Mouse (Mus musculus) forebrain, postnatal 0 days (tissue): ENCODE data around the gene Cfp. TPM values are rescaled to one million over a fixed set of nuclear protein-coding genes. Genes with fewer than 3 reads are reported as not detected.

Experiments used
- ATAC-seq: fragments of 200-750 bp; cut with Nextera tagmentation; 2 replicates; pipeline ENCODE4 v1.8.0; 2017; ENCODE audit warnings: mild to moderate bottlenecking, moderate library complexity
- DNase-seq: peaks from one replicate; pipeline ENCODE4 v3.0.0-alpha.2; 2015
- H3K27ac ChIP-seq: fragments of 300-500 bp; sonication (generic); 2 replicates; pipeline ENCODE4 v1.5.1; 2014; ENCODE audit warnings: low read depth, mild to moderate bottlenecking, antibody characterized with exemption, low read length, moderate library complexity, mixed read lengths
- H3K27me3 ChIP-seq: fragments of 300-500 bp; sonication (generic); 2 replicates; pipeline ENCODE4 v1.6.1; 2014; ENCODE audit warnings: mild to moderate bottlenecking, low read length, mixed read lengths; ENCODE audit not compliant: insufficient read depth
- H3K36me3 ChIP-seq: fragments of 300-500 bp; sonication (generic); 2 replicates; pipeline ENCODE4 v1.6.1; 2014; ENCODE audit warnings: mild to moderate bottlenecking, moderate library complexity; ENCODE audit not compliant: insufficient read depth
- H3K4me1 ChIP-seq: fragments of 300-500 bp; sonication (generic); 2 replicates; pipeline ENCODE4 v1.6.1; 2014; ENCODE audit warnings: antibody characterized with exemption; ENCODE audit not compliant: insufficient read depth
- H3K4me2 ChIP-seq: fragments of 300-500 bp; sonication (generic); 2 replicates; pipeline ENCODE4 v1.6.1; 2014; ENCODE audit warnings: low read depth, mild to moderate bottlenecking, moderate library complexity
- H3K4me3 ChIP-seq: fragments of 300-500 bp; sonication (generic); 2 replicates; pipeline ENCODE4 v1.5.1; 2014; ENCODE audit warnings: low read depth, low read length, mixed read lengths
- H3K9ac ChIP-seq: fragments of 300-500 bp; sonication (generic); 2 replicates; pipeline ENCODE4 v1.6.1; 2014; ENCODE audit warnings: mild to moderate bottlenecking
- H3K9me3 ChIP-seq: fragments of 300-500 bp; sonication (generic); 2 replicates; pipeline ENCODE4 v1.6.1; 2016; ENCODE audit warnings: low read length
- CTCF ChIP-seq: sonication (generic); IDR thresholded peaks from 2 replicates; pipeline ENCODE4 v1.5.1; 2016; ENCODE audit warnings: antibody characterized with exemption, control low read depth, low read depth
- WGBS: fragments of 180-500 bp; shearing (Covaris S2); extraction: QIAGEN DNeasy Blood & Tissue Kit; methylation state at CpG from one replicate; pipeline ENCODE4 v1.1.7; 2014; 5-methylcytosine and 5-hydroxymethylcytosine counted together
- polyA plus RNA-seq: library from polyadenylated mRNA; unstranded; fragments of >200 nt; fragmentation: Nextera tagmentation; extraction: Ambion mirVana; gene quantifications from 2 replicates; pipeline ENCODE4 v1.2.1, GENCODE M21; 2015
- total RNA-seq: library from RNA; depleted of rRNA; stranded (reverse); fragments of >200 nt; gene quantifications from 2 replicates; pipeline ENCODE4 v1.2.3, GENCODE M21; 2014; rRNA removed

Gene Cfp
- total RNA-seq (5.5 and 7.5 TPM in 2 replicates), polyA plus RNA-seq (2.7 and 2.9 TPM in 2 replicates)

- Histone ChIP-seq H3K4me1 (no peaks in the 10 kb centered on the region), H3K27ac (no peak within 1 kb of the TSS), H3K9me3 (no peaks in the 10 kb centered on the region), H3K36me3 (peaks cover 15% of the 10 kb centered on the region), H3K9ac (no peak within 1 kb of the TSS), H3K4me2 (no peak within 1 kb of the TSS), H3K27me3 (no peaks in the 10 kb centered on the region), H3K4me3 (no peak within 1 kb of the TSS)
- WGBS = 87% methylated on average over 1 of the region's 1 CpGs
- TF ChIP-seq CTCF = no peak
- ATAC-seq (no peak), DNase-seq (no peak)
Measured at GRCm38 (mm10) chrX:20931364-20931763, at the start of gene Cfp. Gene Cfp (minus strand): TSS chrX:20931555.

GRCm38 (mm10) chrX:20980901-20981300 is 49.5 kb upstream of the Cfp start:
- H3K9me3 ChIP-seq = no peaks in the 10 kb centered on the region
- no peaks in the 10 kb centered on the region for H3K27me3 ChIP-seq
- no peaks in the 10 kb centered on the region for H3K4me1 ChIP-seq
- no peaks in the 10 kb centered on the region for H3K36me3 ChIP-seq
- no peak overlapping the region for H3K4me3 ChIP-seq
- no peak overlapping the region for H3K27ac ChIP-seq
- no peak overlapping the region for H3K4me2 ChIP-seq
- no peak for TF ChIP-seq CTCF
- 54% methylated on average over 1 of the region's 1 CpGs for WGBS
- ATAC-seq (no peak), DNase-seq (no peak)
- no peak overlapping the region for H3K9ac ChIP-seq

- Histone ChIP-seq H3K27me3 (no peaks in the 10 kb centered on the region), H3K27ac (peak within 1 kb of the TSS; percentile 72), H3K36me3 (no peaks in the 10 kb centered on the region; the same call in 1 of the 2 replicates), H3K9ac (peak within 1 kb of the TSS; percentile 51), H3K9me3 (no peaks in the 10 kb centered on the region), H3K4me2 (peak within 1 kb of the TSS; percentile 43), H3K4me3 (peak within 1 kb of the TSS; percentile 46), H3K4me1 (no peaks in the 10 kb centered on the region)
- ATAC-seq = peak; percentile 96
- 26% methylated on average over 57 of the region's 57 CpGs for WGBS
- peak; percentile 50 for TF ChIP-seq CTCF
- peak; percentile 91 for DNase-seq
Measured at GRCm38 (mm10) chrX:20961477-20962378, 30.4 kb upstream of the Cfp start, which contains the start of gene Uxt. Gene Uxt (minus strand): TSS chrX:20962017.

- peak within 1 kb of the TSS; percentile 82 for H3K27ac ChIP-seq
- DNase-seq (peak; percentile 91), ATAC-seq (peak; percentile 98)
- H3K4me3 ChIP-seq = peak within 1 kb of the TSS; percentile 60
- H3K4me2 ChIP-seq = peak within 1 kb of the TSS; percentile 49
- no peaks in the 10 kb centered on the region for H3K27me3 ChIP-seq
- H3K9me3 ChIP-seq = no peaks in the 10 kb centered on the region
- no peaks in the 10 kb centered on the region for H3K4me1 ChIP-seq
- no peaks in the 10 kb centered on the region for H3K36me3 ChIP-seq
- no peak for TF ChIP-seq CTCF
- WGBS = 27% methylated on average over 30 of the region's 30 CpGs
- H3K9ac ChIP-seq = peak within 1 kb of the TSS; percentile 67
Measured at GRCm38 (mm10) chrX:20950191-20950880, 19.0 kb upstream of the Cfp start, which contains the start of gene Elk1. Gene Elk1 (minus strand): TSS chrX:20950608.

- 16% methylated on average over 4 of the region's 4 CpGs for WGBS
- ATAC-seq = no peak
- H3K4me3 ChIP-seq = no peak overlapping the region
- H3K9me3 ChIP-seq = no peaks in the 10 kb centered on the region
- H3K4me1 ChIP-seq = no peaks in the 10 kb centered on the region
- no peaks in the 10 kb centered on the region for H3K27me3 ChIP-seq
- H3K27ac ChIP-seq = no peak overlapping the region
- no peaks in the 10 kb centered on the region for H3K36me3 ChIP-seq
- TF ChIP-seq CTCF = peak; percentile 67
- DNase-seq = peak; percentile 69
- no peak overlapping the region for H3K4me2 ChIP-seq
- H3K9ac ChIP-seq = no peak overlapping the region
Measured at GRCm38 (mm10) chrX:20946055-20946454, 14.7 kb upstream of the Cfp start.

- no peak for DNase-seq
- H3K9me3 ChIP-seq = no peaks in the 10 kb centered on the region
- no peak for TF ChIP-seq CTCF
- H3K9ac ChIP-seq = no peak overlapping the region
- no peak overlapping the region for H3K4me2 ChIP-seq
- H3K27ac ChIP-seq = no peak overlapping the region
- WGBS = 91% methylated on average over 1 of the region's 1 CpGs
- H3K4me3 ChIP-seq = no peak overlapping the region
- no peak for ATAC-seq
- no peaks in the 10 kb centered on the region for H3K27me3 ChIP-seq
- no peaks in the 10 kb centered on the region for H3K4me1 ChIP-seq
- H3K36me3 ChIP-seq = peaks cover 21% of the 10 kb centered on the region
Measured at GRCm38 (mm10) chrX:20931963-20932362, 608 bp upstream of the Cfp start.
